Mouse (Mus musculus): ENCODE measurements at regions not wholly inside any gene's neighbourhood (a gene's known extent, or its start where the extent isn't known, plus 50 kb on each side); places are given as distances from the start of the nearest gene placed in this dataset.

DNA sequence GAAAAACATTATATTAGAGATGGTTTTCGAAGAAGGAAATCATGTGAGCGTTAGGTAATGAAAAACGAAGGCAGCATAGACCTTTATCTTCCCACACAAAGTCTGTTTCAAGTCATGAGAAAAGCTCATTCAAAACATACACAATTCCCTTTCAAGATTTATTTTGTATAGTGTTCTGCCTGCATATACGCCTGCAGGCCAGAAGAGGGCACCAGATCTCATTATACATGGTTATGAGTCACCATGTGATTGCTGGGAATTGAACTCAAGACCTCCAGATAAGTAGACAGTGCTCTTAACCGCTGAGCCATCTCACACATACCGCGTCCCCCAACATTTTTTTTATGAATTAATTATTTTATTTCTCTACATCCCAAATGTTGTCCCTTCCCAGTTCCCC, 578.3 kb upstream of the Ccdc54 start:
- H3K27ac ChIP-seq (ENCODE audit: low read depth, low read length) = no peak overlapping the region
- 82% methylated on average over 7 of the region's 7 CpGs for WGBS
- no peaks in the 10 kb centered on the region for H3K27me3 ChIP-seq (replicated peaks; ENCODE audit: control insufficient read depth, insufficient read depth, low read length)
- H3K9me3 ChIP-seq (replicated peaks; ENCODE audit: control insufficient read depth, low read length) = no peaks in the 10 kb centered on the region
- no peak overlapping the region for H3K4me3 ChIP-seq (ENCODE audit: low read depth, low read length)
- no peaks in the 10 kb centered on the region for H3K36me3 ChIP-seq (ENCODE audit: control insufficient read depth, insufficient read depth, low read length)
- ATAC-seq = no peak
- no peak for DNase-seq (ENCODE audit: low spot score)
- H3K4me2 ChIP-seq (ENCODE audit: low read length) = no peak overlapping the region
- H3K4me1 ChIP-seq (ENCODE audit: control insufficient read depth, insufficient read depth, low read length) = no peaks in the 10 kb centered on the region
- H3K9ac ChIP-seq (ENCODE audit: low read length) = no peak overlapping the region

GRCm38 (mm10) chr16:51160768-51161167, 569.8 kb upstream of the Ccdc54 start:
- no peak overlapping the region for H3K4me2 ChIP-seq (ENCODE audit: low read length)
- no peak overlapping the region for H3K27ac ChIP-seq (ENCODE audit: low read depth, low read length)
- 73% methylated on average over 5 of the region's 5 CpGs for WGBS
- DNase-seq (ENCODE audit: low spot score) = no peak
- H3K9me3 ChIP-seq (replicated peaks; ENCODE audit: control insufficient read depth, low read length) = no peaks in the 10 kb centered on the region
- no peak for ATAC-seq
- no peak overlapping the region for H3K4me3 ChIP-seq (ENCODE audit: low read depth, low read length)
- no peaks in the 10 kb centered on the region for H3K36me3 ChIP-seq (ENCODE audit: control insufficient read depth, insufficient read depth, low read length)
- H3K4me1 ChIP-seq (ENCODE audit: control insufficient read depth, insufficient read depth, low read length) = no peaks in the 10 kb centered on the region
- H3K27me3 ChIP-seq (replicated peaks; ENCODE audit: control insufficient read depth, insufficient read depth, low read length) = no peaks in the 10 kb centered on the region
- H3K9ac ChIP-seq (ENCODE audit: low read length) = no peak overlapping the region

- 92% methylated on average over 7 of the region's 7 CpGs for WGBS
- no peaks in the 10 kb centered on the region for H3K27me3 ChIP-seq (replicated peaks; ENCODE audit: control insufficient read depth, insufficient read depth, low read length)
- H3K36me3 ChIP-seq (ENCODE audit: control insufficient read depth, insufficient read depth, low read length) = no peaks in the 10 kb centered on the region
- no peaks in the 10 kb centered on the region for H3K9me3 ChIP-seq (replicated peaks; ENCODE audit: control insufficient read depth, low read length)
- no peak overlapping the region for H3K27ac ChIP-seq (ENCODE audit: low read depth, low read length)
- no peak overlapping the region for H3K9ac ChIP-seq (ENCODE audit: low read length)
- no peak for DNase-seq (ENCODE audit: low spot score)
- ATAC-seq = no peak
- no peak overlapping the region for H3K4me2 ChIP-seq (ENCODE audit: low read length)
- no peak overlapping the region for H3K4me3 ChIP-seq (ENCODE audit: low read depth, low read length)
- no peaks in the 10 kb centered on the region for H3K4me1 ChIP-seq (ENCODE audit: control insufficient read depth, insufficient read depth, low read length)
These were observed 547.6 kb upstream of the Ccdc54 start for GRCm38 (mm10) chr16:51138575-51138974.

- Histone ChIP-seq H3K4me1 (ENCODE audit: control insufficient read depth, insufficient read depth, low read length) (no peaks in the 10 kb centered on the region), H3K27me3 (replicated peaks; ENCODE audit: control insufficient read depth, insufficient read depth, low read length) (no peaks in the 10 kb centered on the region), H3K4me2 (ENCODE audit: low read length) (no peak overlapping the region), H3K36me3 (ENCODE audit: control insufficient read depth, insufficient read depth, low read length) (no peaks in the 10 kb centered on the region), H3K4me3 (ENCODE audit: low read depth, low read length) (no peak overlapping the region), H3K9me3 (replicated peaks; ENCODE audit: control insufficient read depth, low read length) (no peaks in the 10 kb centered on the region), H3K27ac (ENCODE audit: low read depth, low read length) (no peak overlapping the region), H3K9ac (ENCODE audit: low read length) (no peak overlapping the region)
- ATAC-seq (no peak), DNase-seq (ENCODE audit: low spot score) (no peak)
- 82% methylated on average over 1 of the region's 1 CpGs for WGBS
These were observed 528.9 kb upstream of the Ccdc54 start for GRCm38 (mm10) chr16:51119835-51120234.

GRCm38 (mm10) chr16:51118365-51118764, 527.4 kb upstream of the Ccdc54 start:
- 21% methylated on average over 3 of the region's 3 CpGs for WGBS
- ATAC-seq (no peak), DNase-seq (ENCODE audit: low spot score) (no peak)
- Histone ChIP-seq H3K9ac (ENCODE audit: low read length) (no peak overlapping the region), H3K4me3 (ENCODE audit: low read depth, low read length) (no peak overlapping the region), H3K9me3 (replicated peaks; ENCODE audit: control insufficient read depth, low read length) (no peaks in the 10 kb centered on the region), H3K27ac (ENCODE audit: low read depth, low read length) (no peak overlapping the region), H3K4me1 (ENCODE audit: control insufficient read depth, insufficient read depth, low read length) (no peaks in the 10 kb centered on the region), H3K36me3 (ENCODE audit: control insufficient read depth, insufficient read depth, low read length) (no peaks in the 10 kb centered on the region), H3K4me2 (ENCODE audit: low read length) (peak overlapping the region; percentile 28; the same call in 1 of the 2 replicates), H3K27me3 (replicated peaks; ENCODE audit: control insufficient read depth, insufficient read depth, low read length) (no peaks in the 10 kb centered on the region)

- ATAC-seq (peak; percentile 54), DNase-seq (ENCODE audit: low spot score) (peak; percentile 32)
These were observed 526.9 kb upstream of the Ccdc54 start for GRCm38 (mm10) chr16:51117836-51118235.

GRCm38 (mm10) chr16:51109864-51110263, 518.9 kb upstream of the Ccdc54 start:
- H3K9ac ChIP-seq (ENCODE audit: low read length) = no peak overlapping the region
- no peak overlapping the region for H3K4me2 ChIP-seq (ENCODE audit: low read length)
- no peak overlapping the region for H3K4me3 ChIP-seq (ENCODE audit: low read depth, low read length)
- H3K27ac ChIP-seq (ENCODE audit: low read depth, low read length) = no peak overlapping the region
- DNase-seq (ENCODE audit: low spot score) (no peak), ATAC-seq (no peak)
- H3K9me3 ChIP-seq (replicated peaks; ENCODE audit: control insufficient read depth, low read length) = no peaks in the 10 kb centered on the region
- H3K4me1 ChIP-seq (ENCODE audit: control insufficient read depth, insufficient read depth, low read length) = no peaks in the 10 kb centered on the region
- no peaks in the 10 kb centered on the region for H3K27me3 ChIP-seq (replicated peaks; ENCODE audit: control insufficient read depth, insufficient read depth, low read length)
- H3K36me3 ChIP-seq (ENCODE audit: control insufficient read depth, insufficient read depth, low read length) = no peaks in the 10 kb centered on the region

More at GRCm38 (mm10) chr16:51117836-51118235, 526.9 kb upstream of the Ccdc54 start:
- 7% methylated on average over 5 of the region's 5 CpGs for WGBS
- H3K36me3 ChIP-seq (ENCODE audit: control insufficient read depth, insufficient read depth, low read length) = no peaks in the 10 kb centered on the region
- peak overlapping the region; percentile 28 for H3K4me2 ChIP-seq (ENCODE audit: low read length)
- no peak overlapping the region for H3K4me3 ChIP-seq (ENCODE audit: low read depth, low read length)
- H3K4me1 ChIP-seq (ENCODE audit: control insufficient read depth, insufficient read depth, low read length) = no peaks in the 10 kb centered on the region
- H3K27ac ChIP-seq (ENCODE audit: low read depth, low read length) = no peak overlapping the region
- no peaks in the 10 kb centered on the region for H3K9me3 ChIP-seq (replicated peaks; ENCODE audit: control insufficient read depth, low read length)
- no peaks in the 10 kb centered on the region for H3K27me3 ChIP-seq (replicated peaks; ENCODE audit: control insufficient read depth, insufficient read depth, low read length)
- H3K9ac ChIP-seq (ENCODE audit: low read length) = no peak overlapping the region; the same call in 1 of the 2 replicates

GRCm38 (mm10) chr16:51107421-51107820, 516.5 kb upstream of the Ccdc54 start:
- no peaks in the 10 kb centered on the region for H3K27me3 ChIP-seq (replicated peaks; ENCODE audit: control insufficient read depth, insufficient read depth, low read length)
- 91% methylated on average over 4 of the region's 4 CpGs for WGBS
- H3K27ac ChIP-seq (ENCODE audit: low read depth, low read length) = no peak overlapping the region
- no peaks in the 10 kb centered on the region for H3K36me3 ChIP-seq (ENCODE audit: control insufficient read depth, insufficient read depth, low read length)
- no peaks in the 10 kb centered on the region for H3K4me1 ChIP-seq (ENCODE audit: control insufficient read depth, insufficient read depth, low read length)
- no peak overlapping the region for H3K9ac ChIP-seq (ENCODE audit: low read length)
- no peak for DNase-seq (ENCODE audit: low spot score)
- H3K4me3 ChIP-seq (ENCODE audit: low read depth, low read length) = no peak overlapping the region
- H3K9me3 ChIP-seq (replicated peaks; ENCODE audit: control insufficient read depth, low read length) = no peaks in the 10 kb centered on the region
- no peak overlapping the region for H3K4me2 ChIP-seq (ENCODE audit: low read length)
- ATAC-seq = no peak

GRCm38 (mm10) chr16:51086556-51086955, 495.6 kb upstream of the Ccdc54 start:
- no peak overlapping the region for H3K27ac ChIP-seq (ENCODE audit: low read depth, low read length)
- H3K4me1 ChIP-seq (ENCODE audit: control insufficient read depth, insufficient read depth, low read length) = no peaks in the 10 kb centered on the region
- peak; percentile 50; the same call in 1 of the 2 replicates for ATAC-seq
- no peak overlapping the region for H3K4me3 ChIP-seq (ENCODE audit: low read depth, low read length)
- H3K9ac ChIP-seq (ENCODE audit: low read length) = no peak overlapping the region
- DNase-seq (ENCODE audit: low spot score) = peak; percentile 8
- 38% methylated on average over 7 of the region's 7 CpGs for WGBS
- H3K4me2 ChIP-seq (ENCODE audit: low read length) = no peak overlapping the region
- H3K27me3 ChIP-seq (replicated peaks; ENCODE audit: control insufficient read depth, insufficient read depth, low read length) = no peaks in the 10 kb centered on the region
- no peaks in the 10 kb centered on the region for H3K36me3 ChIP-seq (ENCODE audit: control insufficient read depth, insufficient read depth, low read length)
- H3K9me3 ChIP-seq (replicated peaks; ENCODE audit: control insufficient read depth, low read length) = no peaks in the 10 kb centered on the region
